In genomic region chr3:89183959-89184315, GRCm38 (mm10) we compare ENCODE assay signal across 8 mouse cellular contexts. TPM values are rescaled to one million over a fixed set of nuclear protein-coding genes. Genes with fewer than 3 reads are reported as not detected.
DNase-seq lines count a peak whose midpoint lies in the region; ATAC-seq and TF ChIP-seq lines count a peak whose summit lies in the region.

No protein-coding gene starts in this region.

- H3K4me1 ChIP-seq in heart, embryonic 14.5 days (ENCODE audit: control insufficient read depth in 2 of 2, insufficient read depth in 2 of 2, low read length in 2 of 2) = peaks cover 9 to 11% of the 10 kb centered on the region in 2 experiments
- H3K4me1 ChIP-seq in ES-Bruce4 (ENCODE audit: control insufficient read depth, insufficient read depth, low read length) = peaks cover 4% of the 10 kb centered on the region
- H3K4me1 ChIP-seq in forebrain, embryonic 10.5 days = peaks cover 73% of the 10 kb centered on the region
- peaks cover 66% of the 10 kb centered on the region for H3K4me1 ChIP-seq in liver, embryonic 12.5 days

- peak overlapping the region; percentile 81 for H3K9ac ChIP-seq in heart, embryonic 14.5 days (ENCODE audit: low read length)
- H3K9ac ChIP-seq in ES-Bruce4 (ENCODE audit: low read depth, poor library complexity, severe bottlenecking) = peak overlapping the region; percentile 54
- peak overlapping the region; percentile 69; the same call in 1 of the 2 replicates for H3K9ac ChIP-seq in liver, embryonic 12.5 days

- no peaks in the 10 kb centered on the region for H3K27me3 ChIP-seq in heart, embryonic 14.5 days (ENCODE audit: control insufficient read depth, insufficient read depth, low read length)
- no peaks in the 10 kb centered on the region for H3K27me3 ChIP-seq in ES-Bruce4 (ENCODE audit: control insufficient read depth, insufficient read depth, low read length, poor library complexity, severe bottlenecking)
- peaks cover 24% of the 10 kb centered on the region for H3K27me3 ChIP-seq in forebrain, embryonic 10.5 days (ENCODE audit: poor library complexity, severe bottlenecking)
- H3K27me3 ChIP-seq in liver, embryonic 12.5 days (replicated peaks) = 0 out of 2 replicates have a peak, but pooled peaks cover 10% of the 10 kb centered on the region

- no peak overlapping the region for H3K27ac ChIP-seq in heart, embryonic 14.5 days (replicated peaks in 1 of 2; ENCODE audit: control insufficient read depth in 1 of 2, insufficient read depth in 1 of 2, low read depth in 2 of 2, low read length in 2 of 2)
- no peak overlapping the region for H3K27ac ChIP-seq in ES-Bruce4 (ENCODE audit: insufficient read depth, low read length)
- peak overlapping the region; percentile 93 for H3K27ac ChIP-seq in forebrain, embryonic 10.5 days
- no peak overlapping the region for H3K27ac ChIP-seq in liver, embryonic 12.5 days

- TF ChIP-seq CTCF in ES-Bruce4 (IDR thresholded peaks at IDR 0.05; ENCODE audit: low read depth, low read length) = no peak

- H3K9me3 ChIP-seq in heart, embryonic 14.5 days (ENCODE audit: control insufficient read depth, low read length) = no peaks in the 10 kb centered on the region
- H3K9me3 ChIP-seq in ES-Bruce4 (replicated peaks; ENCODE audit: control insufficient read depth, insufficient read depth, low read length, poor library complexity, severe bottlenecking) = no peaks in the 10 kb centered on the region
- no peaks in the 10 kb centered on the region for H3K9me3 ChIP-seq in forebrain, embryonic 10.5 days
- no peaks in the 10 kb centered on the region for H3K9me3 ChIP-seq in liver, embryonic 12.5 days (replicated peaks)

- DNase-seq in heart, postnatal 14 days = no peak
- DNase-seq in forebrain, embryonic 10.5 days (ENCODE audit: extremely low spot score, low spot score) = no peak
- DNase-seq in embryo, embryonic 11 days = no peak
- DNase-seq in spleen, postnatal 4 days (ENCODE audit: low spot score in 2 of 2) = no peak

- H3K4me2 ChIP-seq in heart, embryonic 14.5 days (ENCODE audit: low read length) = peak overlapping the region; percentile 82
- peak overlapping the region; percentile 88 for H3K4me2 ChIP-seq in liver, embryonic 12.5 days

- ATAC-seq in heart, embryonic 14.5 days (ENCODE audit: insufficient number of reproducible peaks, insufficient read depth, low FRiP score, low read depth) = no peak
- ATAC-seq in liver, embryonic 12.5 days = no peak
- ATAC-seq in CD4-positive, CD25-positive, alpha-beta regulatory T cell, adult 4 months = no peak

- intact Hi-C loops in heart, postnatal 14 days (cut with DNase I) = no loop called here

- WGBS in heart, embryonic 14.5 days = 83% methylated on average over 6 of the region's 6 CpGs
- 79% methylated on average over 6 of the region's 6 CpGs for WGBS in forebrain, embryonic 10.5 days
- 82% methylated on average over 6 of the region's 6 CpGs for WGBS in liver, embryonic 12.5 days (ENCODE audit: insufficient replicate concordance)

- TF ChIP-seq EP300 in ES-Bruce4 (IDR thresholded peaks at IDR 0.05; ENCODE audit: insufficient read depth, low read depth, low read length) = no peak

- TF ChIP-seq POLR2A in ES-Bruce4 (IDR thresholded peaks at IDR 0.05; ENCODE audit: insufficient read depth, low read length) = no peak

- peaks cover 53% of the 10 kb centered on the region for H3K36me3 ChIP-seq in heart, embryonic 14.5 days (ENCODE audit: control insufficient read depth, insufficient read depth, low read length)
- H3K36me3 ChIP-seq in ES-Bruce4 (ENCODE audit: control insufficient read depth, insufficient read depth, low read length, poor library complexity, severe bottlenecking) = peaks cover 6% of the 10 kb centered on the region
- peaks cover 51% of the 10 kb centered on the region for H3K36me3 ChIP-seq in forebrain, embryonic 10.5 days (replicated peaks)
- H3K36me3 ChIP-seq in liver, embryonic 12.5 days = peaks cover 47% of the 10 kb centered on the region

- peak overlapping the region; percentile 48 to 79 for H3K4me3 ChIP-seq in heart, embryonic 14.5 days (ENCODE audit: control insufficient read depth in 1 of 2, insufficient read depth in 1 of 2, low read depth in 1 of 2, low read length in 2 of 2)
- H3K4me3 ChIP-seq in ES-Bruce4 (ENCODE audit: low read depth, low read length) = peak overlapping the region; percentile 80; the same call in 1 of the 2 replicates
- peak overlapping the region; percentile 77 for H3K4me3 ChIP-seq in forebrain, embryonic 10.5 days
- peak overlapping the region; percentile 63 for H3K4me3 ChIP-seq in liver, embryonic 12.5 days

RNA-seq across cellular contexts. Expression of gene Fam189b, which starts 1.0 kb away (rescaled TPM):
- polyA plus RNA-seq in heart, embryonic 14.5 days (2014; fragmentation: Nextera tagmentation; extraction: Ambion mirVana) = 9.1 and 12.8 TPM in 2 replicates
- 1 to 10 TPM; 7.1 to 7.6 TPM for total RNA-seq in heart, postnatal 14 days (2021)
- 21.7 and 25.7 TPM in 2 replicates for polyA plus RNA-seq in ES-Bruce4 (2011; ENCODE audit: insufficient read depth, insufficient read length, low read depth, missing spikeins)
- polyA plus RNA-seq in forebrain, embryonic 10.5 days (2016; fragmentation: Nextera tagmentation; extraction: Ambion mirVana) = 25.1 and 25.6 TPM in 2 replicates
- 5.3 and 6.6 TPM in 2 replicates for polyA plus RNA-seq in liver, embryonic 12.5 days (2016; fragmentation: Nextera tagmentation; extraction: Ambion mirVana)
- 100 to 1,000 TPM; 209 to 296 TPM for polyA plus RNA-seq in CD4-positive, CD25-positive, alpha-beta regulatory T cell, adult 4 months (2017; shearing (Covaris generic))

RNA-seq across cellular contexts. Expression of gene Scamp3, which starts 6.7 kb away (rescaled TPM):
- 68.3 and 74.8 TPM in 2 replicates for polyA plus RNA-seq in heart, embryonic 14.5 days (2014; fragmentation: Nextera tagmentation; extraction: Ambion mirVana)
- total RNA-seq in heart, postnatal 14 days (2021) = 10 to 100 TPM; 47.2 to 48.7 TPM
- 74.8 and 75.7 TPM in 2 replicates for polyA plus RNA-seq in ES-Bruce4 (2011; ENCODE audit: insufficient read depth, insufficient read length, low read depth, missing spikeins)
- polyA plus RNA-seq in forebrain, embryonic 10.5 days (2016; fragmentation: Nextera tagmentation; extraction: Ambion mirVana) = 100 and 103 TPM in 2 replicates
- 79.8 and 86.3 TPM in 2 replicates for polyA plus RNA-seq in liver, embryonic 12.5 days (2016; fragmentation: Nextera tagmentation; extraction: Ambion mirVana)
- polyA plus RNA-seq in CD4-positive, CD25-positive, alpha-beta regulatory T cell, adult 4 months (2017; shearing (Covaris generic)) = 100 to 1,000 TPM; 177 to 239 TPM

RNA-seq across cellular contexts. Expression of gene Gba, which starts 18.8 kb away (rescaled TPM):
- 33.5 and 34.0 TPM in 2 replicates for polyA plus RNA-seq in heart, embryonic 14.5 days (2014; fragmentation: Nextera tagmentation; extraction: Ambion mirVana)
- total RNA-seq in heart, postnatal 14 days (2021) = 10 to 100 TPM; 22.1 to 23.9 TPM
- 31.5 and 32.6 TPM in 2 replicates for polyA plus RNA-seq in ES-Bruce4 (2011; ENCODE audit: insufficient read depth, insufficient read length, low read depth, missing spikeins)
- 34.2 and 34.7 TPM in 2 replicates for polyA plus RNA-seq in forebrain, embryonic 10.5 days (2016; fragmentation: Nextera tagmentation; extraction: Ambion mirVana)
- polyA plus RNA-seq in liver, embryonic 12.5 days (2016; fragmentation: Nextera tagmentation; extraction: Ambion mirVana) = 26.6 and 26.7 TPM in 2 replicates
- 100 to 1,000 TPM in 1 of 2 experiments, 10 to 100 TPM in 1; 81.2 to 128 TPM for polyA plus RNA-seq in CD4-positive, CD25-positive, alpha-beta regulatory T cell, adult 4 months (2017; shearing (Covaris generic))

RNA-seq across cellular contexts. Expression of gene Clk2, which starts 19.3 kb away (rescaled TPM):
- 12.4 and 13.4 TPM in 2 replicates for polyA plus RNA-seq in heart, embryonic 14.5 days (2014; fragmentation: Nextera tagmentation; extraction: Ambion mirVana)
- 10 to 100 TPM; 23.3 to 23.6 TPM for total RNA-seq in heart, postnatal 14 days (2021)
- polyA plus RNA-seq in ES-Bruce4 (2011; ENCODE audit: insufficient read depth, insufficient read length, low read depth, missing spikeins) = 79.4 and 82.9 TPM in 2 replicates
- polyA plus RNA-seq in forebrain, embryonic 10.5 days (2016; fragmentation: Nextera tagmentation; extraction: Ambion mirVana) = 33.7 and 34.2 TPM in 2 replicates
- polyA plus RNA-seq in liver, embryonic 12.5 days (2016; fragmentation: Nextera tagmentation; extraction: Ambion mirVana) = 21.1 and 21.2 TPM in 2 replicates
- 10 to 100 TPM; 15.7 to 23.0 TPM for polyA plus RNA-seq in CD4-positive, CD25-positive, alpha-beta regulatory T cell, adult 4 months (2017; shearing (Covaris generic))

RNA-seq across cellular contexts. Expression of gene Hcn3, which starts 23.9 kb away (rescaled TPM):
- 0.27 and 0.51 TPM in 2 replicates for polyA plus RNA-seq in heart, embryonic 14.5 days (2014; fragmentation: Nextera tagmentation; extraction: Ambion mirVana)
- total RNA-seq in heart, postnatal 14 days (2021) = under 1 TPM; 0.49 to 0.60 TPM
- polyA plus RNA-seq in ES-Bruce4 (2011; ENCODE audit: insufficient read depth, insufficient read length, low read depth, missing spikeins) = 2.2 and 4.7 TPM in 2 replicates
- 4.8 and 5.5 TPM in 2 replicates for polyA plus RNA-seq in forebrain, embryonic 10.5 days (2016; fragmentation: Nextera tagmentation; extraction: Ambion mirVana)
- polyA plus RNA-seq in liver, embryonic 12.5 days (2016; fragmentation: Nextera tagmentation; extraction: Ambion mirVana) = 0.81 and 0.86 TPM in 2 replicates
- 1 to 10 TPM; 1.3 to 2.4 TPM for polyA plus RNA-seq in CD4-positive, CD25-positive, alpha-beta regulatory T cell, adult 4 months (2017; shearing (Covaris generic))
